In the genomic region with DNA sequence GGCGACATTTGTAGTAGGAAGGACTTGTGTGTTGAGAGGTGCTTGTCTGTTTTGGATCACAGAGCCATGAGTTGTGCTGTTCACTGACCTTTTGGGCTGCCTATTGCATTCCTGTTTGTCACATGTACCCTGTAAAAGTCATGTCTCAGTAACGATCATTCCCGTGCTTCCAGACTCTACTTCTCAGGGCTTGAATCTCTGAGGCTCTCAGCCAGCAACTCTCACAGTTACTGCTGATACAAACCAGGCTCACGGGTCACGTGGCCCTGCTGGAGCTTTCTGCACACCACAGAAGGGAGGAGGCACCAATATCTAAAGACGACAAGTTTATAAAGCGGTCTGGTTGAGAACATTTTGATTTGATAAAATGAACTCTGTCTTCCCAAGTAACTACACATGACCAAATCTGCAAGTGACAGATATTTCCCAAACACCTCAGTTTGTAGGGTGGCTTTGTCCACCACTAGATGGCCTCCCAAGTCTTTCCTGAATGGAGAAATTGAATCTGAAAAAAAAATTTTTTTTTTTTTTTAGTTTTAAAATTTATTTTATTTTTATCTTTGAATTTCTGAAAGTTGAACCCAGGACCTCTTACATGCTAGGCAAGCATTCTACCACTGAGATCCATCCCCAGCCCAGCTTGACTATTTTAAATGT, we compare ENCODE assay signal across 9 mouse cellular contexts. TPM values are rescaled to one million over a fixed set of nuclear protein-coding genes. Genes with fewer than 3 reads are reported as not detected.
DNase-seq lines count a peak whose midpoint lies in the region; ATAC-seq lines count a peak whose summit lies in the region.
"Had no signal": no experiment of that assay in that cellular context is flagged by ENCODE, and none has a peak within 500 bp of the region (broad histone marks: within the 10 kb centered on the region; RNA-seq: fewer than 3 reads in every experiment).

No protein-coding gene starts in this region.

- no peaks in the 10 kb centered on the region for H3K9me3 ChIP-seq in intestine, embryonic 16.5 days (ENCODE audit: control insufficient read depth, low read length)
- H3K9me3 ChIP-seq: neural tube, embryonic 13.5 days had no signal

- no peak overlapping the region for H3K4me2 ChIP-seq in intestine, embryonic 16.5 days (ENCODE audit: low read depth, low read length)
- H3K4me2 ChIP-seq: neural tube, embryonic 13.5 days had no signal

- no peak overlapping the region for H3K27ac ChIP-seq in intestine, embryonic 16.5 days (ENCODE audit: low read length)
- H3K27ac ChIP-seq: neural tube, embryonic 13.5 days had no signal

- H3K4me1 ChIP-seq in intestine, embryonic 16.5 days (ENCODE audit: control insufficient read depth, insufficient read depth, low read length), result peaks cover 11% of the 10 kb centered on the region

- no peak overlapping the region for H3K4me3 ChIP-seq in intestine, embryonic 16.5 days (ENCODE audit: low read length)
- H3K4me3 ChIP-seq: neural tube, embryonic 13.5 days had no signal

- no peaks in the 10 kb centered on the region for H3K27me3 ChIP-seq in intestine, embryonic 16.5 days (replicated peaks; ENCODE audit: control insufficient read depth, insufficient read depth, low read length)
- H3K27me3 ChIP-seq: neural tube, embryonic 13.5 days had no signal

- ATAC-seq in intestine, embryonic 16.5 days, result peak; percentile 44; the same call in 1 of the 2 replicates
- ATAC-seq in cerebellum, adult (ENCODE audit: insufficient number of reproducible peaks, low FRiP score, low TSS enrichment), result no peak

- peak; percentile 57 to 83 for DNase-seq in adrenal gland, adult (ENCODE audit: inconsistent age in 2 of 2, low spot score in 1 of 2)
- no peak for DNase-seq in adrenal gland, adult 8-10 months
- peak; percentile 70 for DNase-seq in urinary bladder, postnatal 14 days (ENCODE audit: low spot score)
- DNase-seq in urinary bladder, postnatal 10 days (ENCODE audit: low spot score), result no peak
- DNase-seq in thymus, postnatal 10 days (ENCODE audit: low spot score in 2 of 2), result no peak
- DNase-seq in T-cell, adult 2 months (ENCODE audit: low spot score), result no peak

- no peak overlapping the region for H3K9ac ChIP-seq in intestine, embryonic 16.5 days (ENCODE audit: low read depth, low read length)
- H3K9ac ChIP-seq: neural tube, embryonic 13.5 days had no signal

- no peaks in the 10 kb centered on the region for H3K36me3 ChIP-seq in intestine, embryonic 16.5 days (ENCODE audit: control insufficient read depth, insufficient read depth, low read length)
- H3K36me3 ChIP-seq: neural tube, embryonic 13.5 days had no signal

- WGBS in intestine, embryonic 16.5 days, result 39% methylated on average over 7 of the region's 7 CpGs

RNA-seq across cellular contexts. Expression of gene Akap2, which starts 46.5 kb away (rescaled TPM):
- total RNA-seq in adrenal gland, adult 8-10 months (2022), result 100 to 1,000 TPM; 136 to 169 (median 139) TPM
- polyA plus RNA-seq in intestine, embryonic 16.5 days (2015; fragmentation: Nextera tagmentation; extraction: Ambion mirVana), result 18.6 and 20.3 TPM in 2 replicates

Comparison
In these comparisons a context has a peak if more than half of its experiments do, and no peak if none do; other contexts are left out.
1. DNase-seq: peak in adrenal gland, adult (2 of 2) and urinary bladder, postnatal 14 days (single experiment); none in adrenal gland, adult 8-10 months (single experiment), urinary bladder, postnatal 10 days (single experiment), thymus, postnatal 10 days (0 of 2) and T-cell, adult 2 months (single experiment).